Mouse (Mus musculus) liver, adult (tissue): ENCODE data around the gene Pik3cb.

Experiments
- GATA4 ChIP-seq: IDR thresholded peaks from 2 replicates; pipeline ENCODE4 v1.6.1; 2014; ENCODE audit warnings: mild to moderate bottlenecking, low read length; ENCODE audit not compliant: insufficient replicate concordance

Gene Pik3cb

GRCm38 (mm10) chr9:99110213-99110612 is 30.2 kb downstream of the Pik3cb start:
- TF ChIP-seq GATA4, result no peak

- no peak for TF ChIP-seq GATA4
Observed at GRCm38 (mm10) chr9:99109585-99109984, 30.8 kb downstream of the Pik3cb start.

GRCm38 (mm10) chr9:99104449-99104848 is 36.0 kb downstream of the Pik3cb start:
- TF ChIP-seq GATA4, result no peak

- TF ChIP-seq GATA4, result no peak
Observed at GRCm38 (mm10) chr9:99103865-99104264, 36.6 kb downstream of the Pik3cb start.

- no peak for TF ChIP-seq GATA4
Observed at GRCm38 (mm10) chr9:99098482-99099129, 41.8 kb downstream of the Pik3cb start.

- no peak for TF ChIP-seq GATA4
Observed at GRCm38 (mm10) chr9:99097668-99098067, 42.8 kb downstream of the Pik3cb start.

- TF ChIP-seq GATA4, result no peak
Observed at GRCm38 (mm10) chr9:99095192-99095591, 45.2 kb downstream of the Pik3cb start.

- no peak for TF ChIP-seq GATA4
Observed at GRCm38 (mm10) chr9:99090546-99090945, 49.9 kb downstream of the Pik3cb start.

GRCm38 (mm10) chr9:99089904-99090303 is 50.5 kb downstream of the Pik3cb start:
- TF ChIP-seq GATA4, result no peak

GRCm38 (mm10) chr9:99081718-99082117 is 58.7 kb downstream of the Pik3cb start:
- no peak for TF ChIP-seq GATA4

GRCm38 (mm10) chr9:99081308-99081707 is 59.1 kb downstream of the Pik3cb start:
- no peak for TF ChIP-seq GATA4

GRCm38 (mm10) chr9:99080657-99081056 is 59.8 kb downstream of the Pik3cb start:
- TF ChIP-seq GATA4, result no peak

- TF ChIP-seq GATA4, result no peak
Observed at GRCm38 (mm10) chr9:99074462-99074861, 66.0 kb downstream of the Pik3cb start.

GRCm38 (mm10) chr9:99072538-99072937 is 67.9 kb downstream of the Pik3cb start:
- TF ChIP-seq GATA4, result no peak

GRCm38 (mm10) chr9:99065311-99065710 is 75.1 kb downstream of the Pik3cb start:
- TF ChIP-seq GATA4, result no peak

- TF ChIP-seq GATA4, result no peak
Observed at GRCm38 (mm10) chr9:99064216-99064615, 76.2 kb downstream of the Pik3cb start.

- no peak for TF ChIP-seq GATA4
Observed at GRCm38 (mm10) chr9:99062544-99062943, 77.9 kb downstream of the Pik3cb start.
